Mouse (Mus musculus) heart, adult 9 months (tissue): ENCODE measurements around the gene Vcl.

Source experiments
- DNase-seq, 2 experiments: peaks; one replicate each; pipeline ENCODE4 v3.0.0; 2022; ENCODE audit warnings: low spot score in 2 of 2

The Vcl gene

DNA sequence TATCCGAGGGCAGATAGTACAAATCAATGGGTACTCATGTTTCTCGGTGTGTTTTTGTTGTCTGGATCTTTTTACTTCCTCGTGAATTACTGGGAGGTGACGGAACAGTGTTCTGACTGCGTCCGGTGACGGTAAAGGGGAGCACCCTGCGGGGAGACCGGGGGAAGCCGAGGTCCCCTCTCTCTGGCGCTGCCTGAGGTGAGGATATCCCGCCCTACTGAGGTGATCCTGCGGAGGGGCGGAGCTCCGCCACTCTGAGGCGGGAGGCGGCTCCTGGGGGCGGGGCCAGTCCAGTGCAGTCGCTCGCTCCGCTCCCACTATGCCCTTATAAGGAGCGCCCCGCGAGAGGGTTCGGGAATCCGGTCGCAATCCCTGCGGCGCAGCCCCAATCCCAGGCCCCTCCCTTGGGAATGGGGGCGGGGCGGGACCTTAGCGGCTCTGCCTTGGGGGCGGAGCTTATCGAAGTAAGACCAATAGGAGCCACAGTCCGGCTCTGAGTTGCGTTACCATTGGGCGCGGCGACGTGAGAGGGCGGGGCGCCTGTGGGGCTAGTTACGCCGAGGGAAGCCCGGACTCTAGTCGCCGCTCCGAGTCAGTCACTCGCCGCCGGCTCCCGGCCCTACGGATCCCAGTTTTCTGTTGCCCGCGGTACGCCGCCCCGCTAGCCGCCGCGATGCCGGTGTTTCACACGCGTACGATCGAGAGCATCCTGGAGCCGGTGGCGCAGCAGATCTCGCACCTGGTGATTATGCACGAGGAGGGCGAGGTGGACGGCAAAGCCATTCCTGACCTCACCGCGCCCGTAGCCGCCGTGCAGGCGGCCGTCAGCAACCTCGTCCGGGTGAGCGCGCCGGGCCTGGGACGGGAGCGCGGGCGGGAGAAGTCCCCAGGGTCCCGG is at the start of gene Vcl:
Vcl (plus strand) TSS at position 551 of the 898 bp plus-strand sequence.
- peak; percentile 100 for DNase-seq

DNA sequence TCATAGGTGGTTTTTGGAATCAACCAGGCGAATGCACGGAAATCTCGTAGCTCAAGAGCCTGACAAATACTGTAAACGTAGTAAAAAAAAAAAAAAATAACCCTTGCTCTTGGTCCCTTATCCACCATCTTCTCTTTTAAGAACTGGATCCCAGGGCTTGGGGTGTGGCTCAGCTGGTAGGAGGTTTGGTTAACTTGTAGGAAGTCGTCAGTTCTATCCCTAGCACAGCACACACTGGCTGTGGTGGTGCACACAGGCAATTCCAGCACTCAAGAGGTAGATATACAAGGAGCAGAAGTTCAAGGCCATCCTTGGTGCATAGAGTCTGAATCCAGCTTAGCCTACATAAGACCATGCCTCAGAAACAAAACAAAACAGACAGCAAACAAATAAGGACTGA is 44.5 kb upstream of the Vcl start:
- DNase-seq: no peak

DNA sequence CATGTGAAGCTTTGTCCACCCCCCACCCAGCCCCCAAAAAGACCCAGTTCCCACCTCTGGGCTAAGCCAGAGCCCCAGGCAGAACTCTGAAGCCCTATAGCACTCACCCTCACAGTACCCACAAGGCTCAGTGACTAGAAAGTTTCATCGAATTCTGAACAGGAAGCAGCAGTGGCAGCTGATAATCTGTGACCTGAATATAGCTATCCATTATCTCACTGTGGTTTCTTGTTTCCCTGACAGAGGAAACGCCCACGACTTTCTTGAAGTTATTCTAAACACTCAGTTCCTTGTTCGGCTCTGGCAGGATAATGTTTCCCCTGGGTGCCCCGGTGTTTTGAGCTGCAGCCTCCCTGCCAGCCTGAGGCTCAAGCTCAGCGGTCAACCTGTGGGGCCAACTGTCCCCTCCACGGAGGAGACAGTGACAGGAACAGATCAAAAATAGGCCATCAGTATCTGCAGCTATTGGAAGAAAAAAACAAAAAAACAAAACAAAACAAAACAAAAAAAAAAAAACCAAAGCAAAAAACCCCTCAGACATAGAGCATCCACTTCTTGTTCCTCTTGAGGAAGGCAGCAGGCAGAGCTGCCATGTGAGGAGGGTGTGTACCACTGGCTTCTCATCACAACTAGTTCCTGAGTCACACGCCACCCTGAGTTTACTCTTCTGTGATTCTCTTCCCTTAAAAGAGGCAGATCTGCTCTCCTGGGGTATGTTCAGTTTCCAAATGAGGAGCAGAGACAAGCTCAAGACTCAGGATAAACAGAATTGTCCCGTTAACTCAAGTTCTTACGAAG is 43.9 kb upstream of the Vcl start:
- peak; percentile 49 to 73 for DNase-seq

DNA sequence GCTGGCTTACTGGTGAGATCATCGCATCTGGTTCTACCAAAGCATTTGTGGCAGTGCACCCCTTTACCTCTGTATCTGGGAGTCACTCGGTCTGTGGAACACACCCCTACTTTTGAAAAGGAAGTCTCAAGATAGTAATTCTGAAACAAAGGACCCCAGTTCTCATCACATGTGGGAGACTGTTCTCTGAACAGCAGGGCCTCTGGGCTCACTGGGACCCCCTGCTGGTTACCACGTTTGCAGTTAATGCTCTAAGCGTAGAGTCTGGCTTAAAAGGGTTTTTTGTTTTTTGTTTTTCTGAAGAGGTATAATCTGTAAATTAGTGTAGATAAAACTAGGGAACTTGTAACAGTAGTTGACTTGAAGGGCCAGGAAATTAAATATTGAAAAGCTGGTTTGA is 42.9 kb upstream of the Vcl start:
- peak in 1 of 2 experiments; percentile 17 for DNase-seq

DNA sequence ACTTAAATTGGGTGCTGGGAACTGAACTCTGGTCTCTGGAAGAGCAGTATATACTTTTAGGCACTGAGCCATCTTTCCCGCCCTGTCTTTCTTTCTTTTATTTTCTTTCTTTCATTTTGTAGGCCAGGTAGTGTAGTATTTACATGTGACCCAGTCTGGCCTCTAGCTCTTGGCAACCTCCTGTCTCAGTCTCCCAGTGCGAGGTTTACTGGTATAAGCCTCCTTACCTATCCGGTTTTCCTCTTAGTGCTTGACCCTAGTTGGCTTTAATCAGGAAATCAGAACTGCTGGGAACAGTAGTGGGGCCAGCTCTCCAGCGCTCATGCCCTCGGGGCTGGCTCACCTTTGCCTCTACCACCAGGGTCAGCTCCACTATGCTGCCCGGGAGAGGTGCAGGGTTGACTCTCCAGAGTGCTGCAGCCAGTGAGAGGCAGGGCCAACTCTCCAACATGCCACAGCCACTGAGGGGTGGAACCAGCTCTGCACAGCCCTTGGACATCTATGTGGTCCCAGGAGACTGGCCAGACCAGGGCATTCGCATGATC is 41.6 kb upstream of the Vcl start:
- no peak for DNase-seq

DNA sequence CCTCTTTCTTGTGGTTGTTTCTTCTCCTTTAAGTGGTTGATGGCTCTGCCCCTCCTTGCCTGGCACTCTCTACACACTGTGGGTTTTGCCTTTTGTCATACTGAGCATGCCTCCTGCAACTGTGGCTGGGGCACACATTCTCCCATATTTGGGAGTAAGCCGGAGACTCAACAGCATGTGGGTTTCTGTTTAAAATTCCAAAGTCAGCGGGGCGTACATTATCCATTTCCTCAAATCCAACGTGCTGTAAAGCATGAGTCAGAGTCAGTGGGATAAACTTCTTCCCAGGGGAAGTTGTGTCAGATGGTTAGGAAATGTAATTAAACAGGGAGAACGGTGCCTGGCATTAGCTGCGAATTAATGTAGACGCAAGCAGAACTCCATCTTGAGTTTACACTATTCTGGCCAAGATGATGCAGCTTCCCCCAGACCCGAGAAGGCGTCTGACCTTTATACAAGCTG is 37.2 kb upstream of the Vcl start:
- peak; percentile 50 to 73 for DNase-seq

DNA sequence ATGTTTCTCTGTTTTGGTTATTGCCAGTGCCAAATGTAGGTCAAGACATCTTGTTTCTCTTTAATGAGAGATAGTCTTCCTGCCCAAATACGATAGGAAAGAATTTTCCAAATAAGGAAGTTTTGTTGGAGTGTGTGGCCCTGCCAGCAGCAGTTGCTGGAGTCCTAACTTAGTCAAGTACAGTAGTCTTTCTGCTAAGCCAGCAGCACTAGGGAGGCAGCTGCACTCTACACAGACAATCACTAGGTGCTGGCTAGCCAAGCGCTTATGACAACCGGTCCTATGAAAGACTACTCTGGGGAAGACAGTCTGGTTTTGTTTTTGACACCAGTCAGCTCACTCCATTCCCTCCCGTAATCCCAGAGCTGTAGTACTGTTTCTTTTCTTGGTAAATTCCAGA is 35.4 kb upstream of the Vcl start:
- peak in 1 of 2 experiments; percentile 32 for DNase-seq

DNA sequence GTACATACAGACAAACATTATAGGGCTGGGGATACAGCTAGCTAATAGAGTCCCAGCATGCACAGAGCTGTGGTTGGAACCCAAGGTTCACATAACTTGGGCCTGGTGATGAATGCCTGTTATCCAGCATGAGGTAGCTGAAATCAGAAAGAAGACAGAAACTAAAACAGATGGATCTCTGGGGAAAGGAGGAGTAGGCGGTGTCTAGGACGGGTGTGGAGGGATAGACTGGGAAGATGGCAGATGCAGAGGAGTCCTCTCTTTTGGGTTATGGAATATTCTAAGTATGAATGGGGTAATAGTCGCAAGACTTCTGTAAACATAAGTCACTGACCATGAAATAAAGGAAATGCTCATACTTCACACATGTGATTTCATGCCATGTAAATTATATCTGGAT is 27.9 kb upstream of the Vcl start:
- no peak for DNase-seq

DNA sequence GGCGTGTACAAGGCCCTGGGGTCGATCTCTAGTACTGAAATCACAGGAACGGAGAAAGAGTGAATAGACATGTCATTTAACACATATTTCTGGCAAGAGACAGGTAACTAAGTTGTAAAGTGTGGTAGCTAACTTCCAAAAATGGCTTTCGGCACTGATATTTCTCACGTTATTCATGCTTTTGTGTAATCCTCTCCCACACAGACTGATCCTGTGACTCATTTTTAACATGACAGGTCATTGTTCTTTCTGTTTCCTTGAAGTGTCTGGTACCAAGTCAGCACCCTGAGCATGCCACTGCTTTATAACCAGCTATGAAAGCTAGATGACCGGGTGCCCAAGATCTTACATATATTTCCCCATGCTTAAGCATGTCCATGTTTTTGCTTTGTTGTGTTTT is 26.1 kb upstream of the Vcl start:
- DNase-seq: no peak

DNA sequence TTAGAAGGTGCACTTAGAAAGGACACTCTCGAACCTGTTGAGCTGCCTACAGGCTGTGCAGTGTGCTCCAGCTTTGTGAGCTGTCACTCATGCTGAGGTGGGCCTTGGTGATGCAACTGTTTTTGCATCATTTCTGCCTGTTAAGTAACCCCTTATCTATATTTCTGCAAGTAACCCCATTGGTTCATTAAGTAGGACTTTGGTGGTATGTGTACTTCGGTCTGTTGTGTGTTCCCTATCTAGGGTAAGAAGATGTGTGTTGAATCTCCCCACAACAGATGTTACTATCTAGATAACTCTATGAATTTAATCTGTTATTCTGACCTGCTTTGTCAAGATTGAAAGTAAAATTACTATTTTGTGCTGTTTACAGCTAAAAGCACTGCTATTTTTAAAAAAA is 17.4 kb upstream of the Vcl start:
- no peak for DNase-seq

DNA sequence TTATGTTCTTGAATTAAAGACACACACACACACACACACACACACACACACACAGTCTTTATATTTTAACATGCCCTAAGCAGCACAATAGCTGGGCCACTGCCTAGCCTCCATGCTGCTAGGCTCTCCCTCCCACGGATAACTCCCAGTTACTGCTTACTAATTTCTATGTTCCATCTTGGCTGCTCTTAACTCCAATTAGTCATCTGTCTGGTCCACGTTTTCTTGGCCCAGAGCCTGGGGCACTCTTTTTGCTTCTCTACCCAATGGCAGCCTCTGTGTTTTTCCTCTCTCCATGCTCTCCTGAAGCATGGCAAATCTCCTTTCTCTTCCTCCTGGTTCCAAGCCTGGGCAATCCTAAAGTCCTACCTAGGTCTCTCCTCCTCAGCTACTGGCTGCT is 14.8 kb upstream of the Vcl start:
- DNase-seq: no peak

DNA sequence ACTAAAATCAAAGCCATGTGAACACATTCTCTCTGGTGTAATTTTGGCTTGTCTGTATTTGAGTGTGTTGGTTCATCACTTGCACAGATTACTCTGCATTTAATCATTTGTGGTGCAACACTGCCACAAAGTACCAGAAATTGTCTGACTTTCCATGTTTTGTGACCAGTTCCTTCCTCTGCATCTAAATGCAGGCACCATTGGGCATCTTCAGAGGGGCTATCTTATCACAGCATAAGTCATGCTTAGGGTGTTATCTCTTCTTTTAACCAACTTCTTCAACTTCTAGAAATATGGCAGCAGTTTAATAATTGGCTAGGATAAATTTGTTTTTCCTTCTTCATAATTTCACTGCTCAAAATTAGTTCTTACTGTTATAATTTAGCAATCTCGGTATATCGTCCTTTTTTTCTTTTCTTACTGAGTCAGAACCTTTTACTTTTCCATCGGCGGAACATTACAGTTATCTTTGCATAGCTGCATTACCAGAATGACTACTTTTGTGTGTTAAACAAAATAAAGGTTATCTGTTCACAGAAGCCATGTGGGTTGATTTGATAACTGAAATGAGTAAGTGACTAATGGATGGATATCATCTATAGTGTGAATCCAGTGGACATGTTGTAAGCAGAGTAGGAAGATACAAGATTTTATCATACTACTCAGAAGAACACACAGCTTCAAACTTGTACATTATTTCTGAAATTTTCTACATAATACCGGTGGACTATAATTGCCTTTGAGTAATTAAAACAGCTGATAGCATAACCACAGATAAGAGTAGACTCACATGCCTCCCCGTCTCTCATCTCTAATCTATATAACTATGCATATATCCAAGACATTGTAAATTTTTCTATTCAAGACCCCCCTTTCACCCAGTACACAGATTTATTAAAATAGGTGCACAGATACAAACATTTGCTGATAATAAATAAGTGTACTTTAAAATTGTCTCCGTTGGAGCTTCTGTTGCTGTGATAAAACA is 12.3 kb upstream of the Vcl start:
- DNase-seq: no peak

DNA sequence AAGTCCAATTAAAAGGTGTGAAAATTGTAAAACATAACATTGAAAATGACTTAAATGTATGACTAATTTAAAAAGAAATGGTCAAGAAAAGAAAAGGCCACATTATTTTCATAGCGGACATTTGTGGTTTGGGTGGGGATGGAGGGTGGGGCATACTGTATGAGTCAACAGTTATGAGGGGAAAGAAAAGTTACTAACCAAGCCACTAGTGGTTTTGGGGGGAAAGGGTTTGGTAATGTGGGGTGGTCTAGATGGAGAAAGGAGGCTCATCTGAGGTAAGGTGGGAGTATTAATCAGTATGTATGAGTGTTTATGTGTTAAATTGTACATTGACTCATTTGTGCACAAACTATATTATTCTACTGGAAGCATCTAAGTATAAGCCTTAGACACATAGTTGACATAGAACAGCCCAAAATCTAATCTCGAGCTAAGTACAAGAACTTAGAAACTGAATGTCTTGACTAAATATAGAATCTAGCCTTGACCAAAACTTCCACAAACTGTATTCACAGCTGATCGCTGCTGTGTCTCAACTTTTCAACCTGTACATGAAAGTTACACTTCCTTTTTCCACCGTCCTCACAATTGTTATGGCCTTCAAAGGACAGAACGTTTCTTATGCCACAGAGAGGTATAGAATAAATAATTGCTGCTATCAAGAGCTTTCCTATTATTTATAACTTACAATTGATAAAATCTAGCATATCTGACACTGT is 5.0 kb upstream of the Vcl start:
- DNase-seq: no peak

DNA sequence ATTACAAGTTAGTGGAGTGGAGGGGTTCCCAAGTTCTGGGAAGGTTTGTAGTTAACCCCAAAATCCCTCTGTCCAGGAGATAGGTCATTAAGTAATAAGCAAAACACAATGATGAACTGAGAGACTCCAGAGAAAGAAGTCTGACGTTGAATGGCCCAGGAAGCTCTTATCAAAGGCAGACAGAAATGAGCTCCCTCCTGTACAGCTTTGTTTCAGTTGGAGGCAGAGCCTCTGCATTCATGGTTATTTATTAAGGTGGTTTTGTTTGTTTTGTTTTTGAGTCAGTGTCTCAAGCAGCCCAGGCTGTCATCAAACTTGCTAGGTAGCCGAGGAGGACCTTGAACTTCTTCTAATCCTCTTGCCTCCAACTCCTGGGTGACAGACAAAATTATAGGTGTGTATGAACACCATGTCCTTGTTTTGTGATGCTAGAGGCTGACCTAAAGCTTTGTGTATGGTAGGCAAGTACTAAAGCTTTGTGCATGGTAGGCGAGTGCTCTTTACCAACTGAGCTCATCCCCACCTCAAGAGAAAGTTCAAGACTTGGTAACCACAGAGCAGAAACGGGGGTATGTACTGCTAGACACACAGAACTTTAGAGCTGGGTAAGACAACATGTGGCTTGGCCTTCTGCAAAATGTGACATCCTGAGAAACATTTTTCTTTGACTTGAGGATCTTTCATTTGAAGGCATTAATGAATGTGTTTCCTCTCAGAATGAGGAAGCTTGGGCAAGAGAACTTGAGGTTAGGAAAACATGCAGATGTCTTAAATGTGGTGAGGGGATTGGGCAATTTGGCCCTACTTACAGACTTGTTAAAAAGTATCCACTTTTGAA is 1.5 kb upstream of the Vcl start:
- no peak for DNase-seq

DNA sequence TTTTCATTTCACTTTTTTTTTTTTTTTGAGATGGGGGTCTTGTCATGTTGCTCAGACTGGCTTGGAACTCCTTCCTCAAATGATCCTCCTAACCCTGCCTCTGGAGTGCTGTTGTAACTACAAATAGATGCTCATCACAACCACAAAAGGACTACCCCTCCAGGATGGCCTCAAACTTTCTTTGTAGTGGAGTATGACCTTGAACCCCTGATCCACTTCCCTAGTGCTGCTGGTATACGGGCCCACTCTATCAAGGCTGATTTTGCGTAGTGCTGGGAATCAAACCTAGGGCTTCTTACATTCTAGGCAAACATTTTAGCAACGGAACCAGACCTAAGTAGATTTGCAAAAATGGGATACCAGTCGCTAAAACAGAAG is 901 bp upstream of the Vcl start:
- DNase-seq: peak in 1 of 2 experiments; percentile 27

DNA sequence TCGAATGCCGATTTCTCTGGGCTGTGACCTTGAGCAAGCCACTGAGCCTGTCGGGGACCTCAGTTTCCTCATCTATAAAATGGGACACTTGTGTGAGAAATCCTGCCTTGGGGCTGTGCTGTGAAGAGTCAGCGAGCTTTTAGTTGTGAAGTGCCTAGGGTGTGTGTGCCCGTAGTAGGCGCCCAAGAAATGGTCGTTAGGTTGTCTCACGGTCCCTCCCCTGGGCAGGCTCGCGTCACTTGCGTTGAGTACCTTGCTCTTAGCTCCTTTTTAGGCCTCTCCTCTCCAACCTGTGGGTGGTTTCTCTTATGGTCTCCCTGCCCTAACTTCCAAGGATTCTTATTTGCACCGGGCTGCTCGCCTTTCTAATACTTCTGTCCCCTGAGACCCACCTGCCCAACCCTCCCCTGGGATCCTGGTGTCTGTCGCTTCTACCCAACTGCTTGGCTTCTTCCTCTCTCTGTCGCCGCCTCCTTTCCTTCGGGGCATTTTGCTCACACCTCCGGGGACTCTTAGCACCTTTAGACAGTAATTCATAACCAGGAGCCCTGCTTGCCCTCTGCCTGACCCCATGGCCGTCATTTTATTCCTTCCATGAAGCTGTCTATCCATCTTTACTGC is 726 bp downstream of the Vcl start:
- peak in 1 of 2 experiments; percentile 48 for DNase-seq

DNA sequence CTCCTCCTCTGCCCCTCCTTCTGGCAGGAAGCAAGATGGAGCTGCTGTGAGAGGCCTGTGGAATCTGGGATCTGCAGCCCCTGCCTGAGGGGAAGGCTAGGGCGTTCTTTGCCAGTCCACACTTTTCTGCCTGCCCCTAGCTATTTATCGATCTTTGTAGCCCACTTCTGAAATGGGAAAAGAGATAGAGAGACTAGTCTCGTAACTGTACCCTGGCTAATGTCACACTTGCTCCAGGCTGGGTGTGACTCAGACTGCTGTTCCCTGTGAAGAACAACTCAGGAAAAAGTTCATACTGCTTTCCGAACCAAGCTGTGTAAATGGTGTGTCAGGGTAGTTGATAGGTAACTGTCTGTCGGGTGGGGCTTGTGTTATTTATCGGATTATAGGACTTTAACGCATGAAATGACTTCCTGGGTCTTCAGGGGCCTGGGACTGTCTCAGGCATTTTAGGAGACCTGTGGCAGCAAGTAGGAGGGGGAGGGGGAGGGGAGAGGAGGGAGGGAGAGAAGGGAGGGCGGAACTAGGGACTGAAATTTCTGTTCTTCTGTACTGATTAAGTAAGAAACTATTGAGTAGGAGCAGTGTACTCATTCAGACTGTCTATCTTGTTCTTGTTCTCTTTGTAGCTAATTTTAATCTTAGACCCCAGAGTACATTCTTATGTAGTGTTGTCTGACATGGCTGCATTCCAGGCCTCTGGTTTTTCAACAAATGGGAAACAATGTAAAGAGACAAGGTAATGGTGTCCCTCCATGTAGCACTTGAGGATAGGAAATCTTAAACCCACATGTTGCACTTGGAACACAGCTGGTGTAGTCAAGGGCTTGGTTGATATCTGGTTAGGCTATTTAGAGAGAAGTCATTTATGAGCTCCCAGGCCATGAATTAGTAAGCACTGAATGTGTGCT is 1.5 kb downstream of the Vcl start:
- DNase-seq: peak; percentile 15 to 32

DNA sequence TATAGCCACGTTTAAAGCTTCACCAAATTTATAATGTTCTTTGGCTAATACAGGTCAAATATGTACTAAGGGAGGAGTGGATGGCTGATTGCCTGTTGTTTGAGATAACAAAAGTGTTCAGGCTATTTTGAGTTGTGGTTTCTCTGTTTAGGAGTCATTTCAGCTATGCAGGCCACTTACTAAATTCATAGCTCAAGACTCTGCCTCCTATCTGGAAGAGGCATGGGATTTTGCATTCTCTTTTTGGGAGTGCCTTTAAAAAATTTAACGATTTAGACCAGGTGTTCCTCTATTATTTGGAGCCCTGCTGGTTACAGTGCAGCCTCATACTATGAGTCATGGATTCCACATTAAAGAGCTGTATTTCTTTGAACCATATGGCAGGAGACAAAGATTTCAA is 9.2 kb downstream of the Vcl start:
- DNase-seq: peak in 1 of 2 experiments; percentile 35
